In genomic region chr19:32760499-32760898, GRCm38 (mm10) we compare ENCODE assay signal across 9 mouse cellular contexts. TPM values are rescaled to one million over a fixed set of nuclear protein-coding genes. Genes with fewer than 3 reads are reported as not detected.
DNase-seq lines count a peak whose midpoint lies in the region; ATAC-seq and TF ChIP-seq lines count a peak whose summit lies in the region.
"Had no signal": no experiment of that assay in that cellular context is flagged by ENCODE, and none has a peak within 500 bp of the region (broad histone marks: within the 10 kb centered on the region; RNA-seq: fewer than 3 reads in every experiment).

No protein-coding gene starts in this region.

- H3K9me3 ChIP-seq in hindbrain, embryonic 12.5 days (replicated peaks), result no peaks in the 10 kb centered on the region
- no peaks in the 10 kb centered on the region for H3K9me3 ChIP-seq in midbrain, embryonic 11.5 days (ENCODE audit: control insufficient read depth, low read length)

- H3K27ac ChIP-seq in heart, adult 2 months, result peak overlapping the region; percentile 19
- H3K27ac ChIP-seq in hindbrain, embryonic 12.5 days, result no peak overlapping the region
- no peak overlapping the region for H3K27ac ChIP-seq in midbrain, embryonic 11.5 days (ENCODE audit: low read depth, low read length)

- no peak for TF ChIP-seq POLR2A in heart, adult 2 months (IDR thresholded peaks at IDR 0.05; ENCODE audit: insufficient read depth, low read depth, low read length)

- DNase-seq in heart, adult 2 months, result peak in 1 of 2 experiments; percentile 11
- DNase-seq in heart, postnatal 10 days, result no peak
- DNase-seq in adipocyte (ENCODE audit: low spot score), result peak; percentile 50
- peak; percentile 88 for DNase-seq in midbrain, embryonic 11.5 days (ENCODE audit: low spot score, missing footprints)
- DNase-seq in adrenal gland, postnatal 25 days, result no peak
- DNase-seq in gastrocnemius, postnatal 10 days, result no peak

- peaks cover 9% of the 10 kb centered on the region for H3K79me2 ChIP-seq in heart, adult 2 months (replicated peaks; ENCODE audit: control insufficient read depth, insufficient read depth, low read length)

- WGBS in heart, adult 2 months, result 17% methylated on average over 6 of the region's 6 CpGs
- 35% methylated on average over 6 of the region's 6 CpGs for WGBS in hindbrain, embryonic 12.5 days
- 32% methylated on average over 6 of the region's 6 CpGs for WGBS in midbrain, embryonic 11.5 days

- no peak for TF ChIP-seq CTCF in heart, adult 2 months (IDR thresholded peaks at IDR 0.05)

- ATAC-seq in hindbrain, embryonic 12.5 days (ENCODE audit: low FRiP score), result no peak
- ATAC-seq in midbrain, embryonic 11.5 days (ENCODE audit: low FRiP score), result no peak
- no peak for ATAC-seq in megakaryocyte-erythroid progenitor cell, adult 5-6 weeks (replicated peaks; ENCODE audit: low FRiP score, low TSS enrichment, poor library complexity, severe bottlenecking)
- ATAC-seq: Patski had no signal

- peak overlapping the region; percentile 96 for H3K4me3 ChIP-seq in heart, adult 2 months
- H3K4me3 ChIP-seq in hindbrain, embryonic 12.5 days, result peak overlapping the region; percentile 23
- peak overlapping the region; percentile 24 for H3K4me3 ChIP-seq in midbrain, embryonic 11.5 days (ENCODE audit: low read depth, low read length)

- H3K27me3 ChIP-seq in heart, adult 2 months (ENCODE audit: control insufficient read depth, insufficient read depth, low read length), result no peaks in the 10 kb centered on the region
- no peaks in the 10 kb centered on the region for H3K27me3 ChIP-seq in hindbrain, embryonic 12.5 days
- H3K27me3 ChIP-seq in midbrain, embryonic 11.5 days (ENCODE audit: control insufficient read depth, insufficient read depth, low read length), result no peaks in the 10 kb centered on the region
- H3K27me3 ChIP-seq: Patski had no signal

- H3K9ac ChIP-seq in heart, adult 2 months (ENCODE audit: low read depth, low read length), result peak overlapping the region; percentile 15; the same call in 1 of the 2 replicates
- H3K9ac ChIP-seq in hindbrain, embryonic 12.5 days, result peak overlapping the region; percentile 39; the same call in 1 of the 2 replicates
- peak overlapping the region; percentile 30; the same call in 1 of the 2 replicates for H3K9ac ChIP-seq in midbrain, embryonic 11.5 days (ENCODE audit: low read length)

- TF ChIP-seq EP300 in heart, adult 2 months (IDR thresholded peaks at IDR 0.05; ENCODE audit: insufficient read depth, low read depth, low read length), result no peak

- intact Hi-C loops in heart, adult 2 months (cut with DNase I), result loop anchor here (5.0 to 10.0 kb wide), 2 partner anchors 54 to 302 kb away; no protein-coding TSS in a partner anchor
- intact Hi-C loops in heart, postnatal 10 days (cut with DNase I), result no loop called here

- H3K4me2 ChIP-seq in hindbrain, embryonic 12.5 days (replicated peaks), result peak overlapping the region; percentile 90
- H3K4me2 ChIP-seq in midbrain, embryonic 11.5 days, result peak overlapping the region; percentile 71

- peaks cover 34% of the 10 kb centered on the region for H3K36me3 ChIP-seq in heart, adult 2 months (ENCODE audit: control insufficient read depth, insufficient read depth, low read length)
- H3K36me3 ChIP-seq in hindbrain, embryonic 12.5 days, result no peaks in the 10 kb centered on the region
- no peaks in the 10 kb centered on the region for H3K36me3 ChIP-seq in midbrain, embryonic 11.5 days (ENCODE audit: control insufficient read depth, insufficient read depth, low read length)

- H3K4me1 ChIP-seq in heart, adult 2 months (ENCODE audit: control insufficient read depth, insufficient read depth, low read length), result peaks cover 16% of the 10 kb centered on the region
- H3K4me1 ChIP-seq in hindbrain, embryonic 12.5 days, result peaks cover 17% of the 10 kb centered on the region
- peaks cover 10% of the 10 kb centered on the region for H3K4me1 ChIP-seq in midbrain, embryonic 11.5 days (ENCODE audit: control insufficient read depth, insufficient read depth, low read length)

RNA-seq across cellular contexts. Expression of gene Pten, which starts 3.2 kb away (rescaled TPM):
- total RNA-seq in heart, adult 2 months (2021), result 10 to 100 TPM; 59.7 to 67.9 TPM
- 9.6 and 17.5 TPM in 2 replicates for polyA plus RNA-seq in heart, adult 2 months (2012; rRNA removed)
- total RNA-seq in heart, postnatal 10 days (2021), result 10 to 100 TPM; 52.7 to 60.3 TPM
- 14.1 and 15.7 TPM in 2 replicates for polyA plus RNA-seq in hindbrain, embryonic 12.5 days (2016; fragmentation: Nextera tagmentation; extraction: Ambion mirVana)
- polyA plus RNA-seq in midbrain, embryonic 11.5 days (2014; fragmentation: Nextera tagmentation; extraction: Ambion mirVana), result 9.1 and 9.4 TPM in 2 replicates
- total RNA-seq in adrenal gland, postnatal 25 days (2021), result 71.8 and 78.0 TPM in 2 replicates
- total RNA-seq in megakaryocyte-erythroid progenitor cell, adult 5-6 weeks (2014; fragmentation: Nextera tagmentation), result 51.0 and 53.2 TPM in 2 replicates
- total RNA-seq in megakaryocyte-erythroid progenitor cell, adult 5-6 weeks (2017), result 63.2 and 90.9 TPM in 2 replicates
- total RNA-seq in gastrocnemius, postnatal 10 days (2021), result 10 to 100 TPM; 44.7 to 46.3 TPM

RNA-seq across cellular contexts. Expression of gene Atad1, which starts 20.9 kb away (rescaled TPM):
- total RNA-seq in heart, adult 2 months (2021), result 100 to 1,000 TPM in 1 of 2 experiments, 10 to 100 TPM in 1; 82.1 to 104 TPM
- polyA plus RNA-seq in heart, adult 2 months (2012; rRNA removed), result 25.2 and 52.9 TPM in 2 replicates
- total RNA-seq in heart, postnatal 10 days (2021), result 10 to 100 TPM; 81.6 to 82.3 TPM
- 98.6 and 102 TPM in 2 replicates for polyA plus RNA-seq in hindbrain, embryonic 12.5 days (2016; fragmentation: Nextera tagmentation; extraction: Ambion mirVana)
- 110 and 114 TPM in 2 replicates for polyA plus RNA-seq in midbrain, embryonic 11.5 days (2014; fragmentation: Nextera tagmentation; extraction: Ambion mirVana)
- total RNA-seq in adrenal gland, postnatal 25 days (2021), result 74.5 and 83.5 TPM in 2 replicates
- 31.4 and 49.4 TPM in 2 replicates for total RNA-seq in megakaryocyte-erythroid progenitor cell, adult 5-6 weeks (2014; fragmentation: Nextera tagmentation)
- 78.5 and 83.7 TPM in 2 replicates for total RNA-seq in megakaryocyte-erythroid progenitor cell, adult 5-6 weeks (2017)
- 10 to 100 TPM; 42.2 to 45.2 TPM for total RNA-seq in gastrocnemius, postnatal 10 days (2021)

Comparison
In these comparisons a context has a peak if more than half of its experiments do, and no peak if none do; other contexts are left out.
1. DNase-seq: peak in adipocyte (single experiment) and midbrain, embryonic 11.5 days (single experiment); none in heart, postnatal 10 days (0 of 2), adrenal gland, postnatal 25 days (single experiment) and gastrocnemius, postnatal 10 days (single experiment).
2. H3K4me3 ChIP-seq: peak in every context shown above with its lines; median percentile 96 in heart, adult 2 months; 24 in midbrain, embryonic 11.5 days; 23 in hindbrain, embryonic 12.5 days.
3. Peak in every context shown above with its lines, with median percentiles within 50 percentile points of each other: H3K9ac ChIP-seq.